Mouse (Mus musculus): ENCODE data around the gene 1700109H08Rik.

GRCm38 (mm10) chr5:3536592-3537212 lies 34.7 kb upstream of the 1700109H08Rik start:
- TF ChIP-seq CTCF (conservative IDR thresholded peaks at IDR 0.05; ENCODE audit: insufficient read depth, insufficient read length, low read depth, low read length) (no peak), POLR2A (IDR thresholded peaks at IDR 0.05; ENCODE audit: low read depth, low read length) (no peak)

All from kidney, adult 2 months (tissue).